Mouse (Mus musculus) heart, adult 2 months (tissue): Measurements from ENCODE around the gene E130116L18Rik. TPM values are rescaled to one million over a fixed set of nuclear protein-coding genes. Genes with fewer than 3 reads are reported as not detected.

ENCODE experiments used
- polyA plus RNA-seq: library from polyadenylated mRNA; depleted of rRNA; stranded (reverse); fragments of >200 nt; gene quantifications from 2 replicates; pipeline ENCODE4 v1.2.3, GENCODE M21; 2012; rRNA removed
- total RNA-seq, 2 experiments: library from RNA; stranded (reverse); gene quantifications; 2 replicates each; pipeline ENCODE4 v1.2.3; 2021

Gene E130116L18Rik
- total and polyA plus RNA-seq, 3 experiments = not detected

Other genes with a start within 250 kb of the E130116L18Rik start
- gene Prkag2, start 122.5 kb downstream of the E130116L18Rik start, total RNA-seq = 10 to 100 TPM; 23.9 to 25.9 TPM
- 25.2 and 30.0 TPM in 2 replicates for gene Prkag2, start 122.5 kb downstream of the E130116L18Rik start, polyA plus RNA-seq
- gene Galntl5, start 41.7 kb downstream of the E130116L18Rik start, total RNA-seq = not detected
- 0.12 TPM in 1 of 2 replicates, not detected in the other for gene Galntl5, start 41.7 kb downstream of the E130116L18Rik start, polyA plus RNA-seq
- 10 to 100 TPM; 19.9 to 21.1 TPM for gene Galnt11, start 1.2 kb downstream of the E130116L18Rik start, total RNA-seq
- gene Galnt11, start 1.2 kb downstream of the E130116L18Rik start, polyA plus RNA-seq = 14.2 and 28.9 TPM in 2 replicates